Mouse (Mus musculus): Measurements from ENCODE around the gene Srsf1. TPM values are rescaled to one million over a fixed set of nuclear protein-coding genes. Genes with fewer than 3 reads are reported as not detected.

The Srsf1 gene
- polyA plus RNA-seq, 1 experiment from 2014 or later: 413 TPM

- WGBS: 89% methylated on average over 5 of the region's 5 CpGs
- no peaks in the 10 kb centered on the region; the same call in 1 of the 2 replicates for H3K9me3 ChIP-seq (replicated peaks)
Measured at GRCm38 (mm10) chr11:88090293-88090692, 43.1 kb downstream of the Srsf1 start.

GRCm38 (mm10) chr11:88091949-88092348, 44.8 kb downstream of the Srsf1 start:
- Histone ChIP-seq H3K27me3 (ENCODE audit: low read depth, poor library complexity, severe bottlenecking) (no peaks in the 10 kb centered on the region; the same call in 1 of the 2 replicates), H3K4me1 (peaks cover 31% of the 10 kb centered on the region), H3K27ac (replicated peaks) (no peak overlapping the region), H3K9me3 (replicated peaks) (no peaks in the 10 kb centered on the region; the same call in 1 of the 2 replicates), H3K4me3 (no peak overlapping the region), H3K36me3 (no peaks in the 10 kb centered on the region)
- no peak for DNase-seq (ENCODE audit: low spot score)
- WGBS: 91% methylated on average over 1 of the region's 1 CpGs

More at GRCm38 (mm10) chr11:88090293-88090692, 43.1 kb downstream of the Srsf1 start:
- peaks cover 43% of the 10 kb centered on the region for H3K4me1 ChIP-seq
- DNase-seq (ENCODE audit: low spot score): no peak
- H3K27ac ChIP-seq (replicated peaks): no peak overlapping the region
- no peak overlapping the region for H3K4me3 ChIP-seq
- peaks cover 4% of the 10 kb centered on the region; the same call in 1 of the 2 replicates for H3K36me3 ChIP-seq
- H3K27me3 ChIP-seq (ENCODE audit: low read depth, poor library complexity, severe bottlenecking): no peaks in the 10 kb centered on the region; the same call in 1 of the 2 replicates

GRCm38 (mm10) chr11:88097173-88097572, 50.0 kb downstream of the Srsf1 start:
- no peak for DNase-seq (ENCODE audit: low spot score)
- no peaks in the 10 kb centered on the region for H3K9me3 ChIP-seq (replicated peaks)
- peaks cover 61% of the 10 kb centered on the region for H3K4me1 ChIP-seq
- peak overlapping the region; percentile 99 for H3K4me3 ChIP-seq
- peak overlapping the region; percentile 100 for H3K27ac ChIP-seq (replicated peaks)
- WGBS: 19% methylated on average over 4 of the region's 4 CpGs
- peaks cover 6% of the 10 kb centered on the region for H3K36me3 ChIP-seq
- peaks cover 12% of the 10 kb centered on the region for H3K27me3 ChIP-seq (ENCODE audit: low read depth, poor library complexity, severe bottlenecking)

GRCm38 (mm10) chr11:88098021-88098729, 51.0 kb downstream of the Srsf1 start, which contains the start of gene Cuedc1:
Cuedc1 (plus strand) TSS chr11:88098058.
- H3K4me1 ChIP-seq: peaks cover 67% of the 10 kb centered on the region
- H3K9me3 ChIP-seq (replicated peaks): no peaks in the 10 kb centered on the region
- peaks cover 12% of the 10 kb centered on the region for H3K36me3 ChIP-seq
- peaks cover 12% of the 10 kb centered on the region for H3K27me3 ChIP-seq (ENCODE audit: low read depth, poor library complexity, severe bottlenecking)
- peak within 1 kb of the TSS; percentile 100 for H3K27ac ChIP-seq (replicated peaks)
- DNase-seq (ENCODE audit: low spot score): no peak
- peak within 1 kb of the TSS; percentile 99 for H3K4me3 ChIP-seq
- WGBS: 28% methylated on average over 17 of the region's 17 CpGs

GRCm38 (mm10) chr11:88098787-88099598, 51.8 kb downstream of the Srsf1 start:
- DNase-seq (ENCODE audit: low spot score): peak; percentile 86
- under 1% methylated on average over 72 of the region's 95 CpGs for WGBS
- Histone ChIP-seq H3K9me3 (replicated peaks) (no peaks in the 10 kb centered on the region), H3K4me3 (peak overlapping the region; percentile 99), H3K27me3 (ENCODE audit: low read depth, poor library complexity, severe bottlenecking) (peaks cover 12% of the 10 kb centered on the region), H3K4me1 (peaks cover 69% of the 10 kb centered on the region), H3K36me3 (peaks cover 17% of the 10 kb centered on the region), H3K27ac (replicated peaks) (peak overlapping the region; percentile 100)

GRCm38 (mm10) chr11:88099599-88100023, 52.4 kb downstream of the Srsf1 start:
- Histone ChIP-seq H3K9me3 (replicated peaks) (no peaks in the 10 kb centered on the region), H3K27ac (replicated peaks) (peak overlapping the region; percentile 100), H3K4me3 (peak overlapping the region; percentile 99), H3K4me1 (peaks cover 73% of the 10 kb centered on the region), H3K27me3 (ENCODE audit: low read depth, poor library complexity, severe bottlenecking) (peaks cover 12% of the 10 kb centered on the region), H3K36me3 (peaks cover 23% of the 10 kb centered on the region)
- peak; percentile 83 for DNase-seq (ENCODE audit: low spot score)
- WGBS: under 1% methylated on average over 38 of the region's 38 CpGs

GRCm38 (mm10) chr11:88100170-88100569, 53.0 kb downstream of the Srsf1 start:
- no peak for DNase-seq (ENCODE audit: low spot score)
- Histone ChIP-seq H3K27ac (replicated peaks) (peak overlapping the region; percentile 100), H3K4me3 (peak overlapping the region; percentile 99), H3K36me3 (peaks cover 24% of the 10 kb centered on the region), H3K4me1 (peaks cover 71% of the 10 kb centered on the region), H3K9me3 (replicated peaks) (no peaks in the 10 kb centered on the region), H3K27me3 (ENCODE audit: low read depth, poor library complexity, severe bottlenecking) (peaks cover 12% of the 10 kb centered on the region)
- 37% methylated on average over 4 of the region's 4 CpGs for WGBS

Other genes starting within 250 kb of the Srsf1 start
- gene Lpo, start 219.1 kb upstream of the Srsf1 start, polyA plus RNA-seq (2016; fragmentation: Nextera tagmentation; extraction: Ambion mirVana): 0.20 and 0.56 TPM in 2 replicates
- gene Mks1, start 194.2 kb upstream of the Srsf1 start, polyA plus RNA-seq (2016; fragmentation: Nextera tagmentation; extraction: Ambion mirVana): 18.1 and 18.8 TPM in 2 replicates
- not detected in 2 replicates for gene Epx, start 171.8 kb upstream of the Srsf1 start, polyA plus RNA-seq (2016; fragmentation: Nextera tagmentation; extraction: Ambion mirVana)
- gene Olfr462, start 155.1 kb upstream of the Srsf1 start, polyA plus RNA-seq (2016; fragmentation: Nextera tagmentation; extraction: Ambion mirVana): not detected in 2 replicates
- not detected in 2 replicates for gene Olfr463, start 150.0 kb upstream of the Srsf1 start, polyA plus RNA-seq (2016; fragmentation: Nextera tagmentation; extraction: Ambion mirVana)
- not detected in 2 replicates for gene Olfr464, start 126.4 kb upstream of the Srsf1 start, polyA plus RNA-seq (2016; fragmentation: Nextera tagmentation; extraction: Ambion mirVana)
- gene Dynll2, start 59.8 kb upstream of the Srsf1 start, polyA plus RNA-seq (2016; fragmentation: Nextera tagmentation; extraction: Ambion mirVana): 28.1 and 29.1 TPM in 2 replicates
- 70.5 and 73.9 TPM in 2 replicates for gene Vezf1, start 20.9 kb downstream of the Srsf1 start, polyA plus RNA-seq (2016; fragmentation: Nextera tagmentation; extraction: Ambion mirVana)
- gene Cuedc1, start 50.7 kb downstream of the Srsf1 start, polyA plus RNA-seq (2016; fragmentation: Nextera tagmentation; extraction: Ambion mirVana): 26.4 and 27.2 TPM in 2 replicates
- gene Mrps23, start 157.0 kb downstream of the Srsf1 start, polyA plus RNA-seq (2016; fragmentation: Nextera tagmentation; extraction: Ambion mirVana): 70.6 and 78.8 TPM in 2 replicates
- 4.7 and 6.0 TPM in 2 replicates for gene Ccdc182, start 246.7 kb downstream of the Srsf1 start, polyA plus RNA-seq (2016; fragmentation: Nextera tagmentation; extraction: Ambion mirVana)

Measured in midbrain, embryonic 10.5 days (tissue).